Mouse (Mus musculus) stomach, postnatal 0 days (tissue): ENCODE measurements around the gene Patj. TPM values are rescaled to one million over a fixed set of nuclear protein-coding genes. Genes with fewer than 3 reads are reported as not detected.

Experiments
- ATAC-seq: fragments of 200-750 bp; cut with Nextera tagmentation; 2 replicates; pipeline ENCODE4 v1.8.0; 2017; ENCODE audit not compliant: low FRiP score, low TSS enrichment
- DNase-seq: peaks from one replicate; pipeline ENCODE4 v3.0.0-alpha.2; 2016; ENCODE audit warnings: low spot score
- H3K27ac ChIP-seq: fragments of 300-500 bp; sonication (generic); replicated peaks from 2 replicates; pipeline ENCODE4 v1.5.1; 2014; ENCODE audit warnings: mild to moderate bottlenecking, control low read depth
- H3K27me3 ChIP-seq: fragments of 300-500 bp; sonication (generic); 2 replicates; pipeline ENCODE4 v1.6.1; 2014; ENCODE audit warnings: low read length; ENCODE audit not compliant: control insufficient read depth, insufficient read depth
- H3K36me3 ChIP-seq: fragments of 300-500 bp; sonication (generic); 2 replicates; pipeline ENCODE4 v1.6.1; 2014; ENCODE audit warnings: low read length, mixed read lengths; ENCODE audit not compliant: control insufficient read depth, insufficient read depth
- H3K4me1 ChIP-seq: fragments of 300-500 bp; sonication (generic); replicated peaks from 2 replicates; pipeline ENCODE4 v1.6.1; 2014; ENCODE audit warnings: antibody characterized with exemption; ENCODE audit not compliant: control insufficient read depth, insufficient read depth
- H3K4me2 ChIP-seq: fragments of 300-500 bp; sonication (generic); replicated peaks from 2 replicates; pipeline ENCODE4 v1.6.1; 2014; ENCODE audit warnings: low read depth, mild to moderate bottlenecking, control low read depth, moderate library complexity
- H3K4me3 ChIP-seq: fragments of 300-500 bp; sonication (generic); 2 replicates; pipeline ENCODE4 v1.5.1; 2014; ENCODE audit warnings: low read depth, low read length, control low read depth
- H3K9ac ChIP-seq: fragments of 300-500 bp; sonication (generic); 2 replicates; pipeline ENCODE4 v1.6.1; 2014; ENCODE audit warnings: mild to moderate bottlenecking, low read length, control low read depth, mixed read lengths
- H3K9me3 ChIP-seq: fragments of 300-500 bp; sonication (generic); 2 replicates; pipeline ENCODE4 v1.6.1; 2016; ENCODE audit warnings: low read length; ENCODE audit not compliant: control insufficient read depth
- CTCF ChIP-seq: IDR thresholded peaks from 2 replicates; pipeline ENCODE4 v1.5.1; 2016; ENCODE audit warnings: antibody characterized with exemption, low read depth, mild to moderate bottlenecking, moderate library complexity
- EP300 ChIP-seq: optimal IDR thresholded peaks from 2 replicates; pipeline ENCODE3; 2016; ENCODE audit warnings: antibody characterized with exemption
- whole genome bisulfite sequencing: fragments of 180-500 bp; shearing (Covaris S2); extraction: QIAGEN DNeasy Blood & Tissue Kit; methylation state at CpG from one replicate; pipeline ENCODE4 v1.1.7; 2014; 5-methylcytosine and 5-hydroxymethylcytosine counted together
- polyA plus RNA-seq: library from polyadenylated mRNA; unstranded; fragments of >200 nt; fragmentation: Nextera tagmentation; extraction: Ambion mirVana; gene quantifications from 2 replicates; pipeline ENCODE4 v1.2.1, GENCODE M21; 2015

Patj gene
- polyA plus RNA-seq, 1 experiment from 2014 or later, result 6.2 TPM

DNA sequence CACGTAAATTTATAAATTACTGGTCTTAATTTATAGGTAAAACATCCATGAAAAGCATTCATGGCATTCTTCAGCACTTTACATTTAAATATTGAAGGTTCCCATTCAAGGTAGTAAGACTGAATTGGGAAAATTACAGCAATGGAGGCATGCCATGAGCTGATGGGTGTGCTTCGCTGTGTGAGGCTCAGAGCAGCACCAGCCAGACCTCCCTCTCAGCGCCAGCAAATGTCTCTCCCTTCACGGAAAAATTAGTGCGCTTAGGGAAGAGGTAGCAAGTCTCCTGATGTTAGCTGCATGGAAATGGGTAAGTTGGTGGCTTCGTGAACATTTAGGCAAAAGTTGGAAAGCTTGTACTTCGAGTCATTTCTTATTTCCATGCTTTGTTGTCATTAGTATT, 153.9 kb downstream of the Patj start:
- Histone ChIP-seq H3K4me2 (no peak overlapping the region), H3K36me3 (no peaks in the 10 kb centered on the region), H3K9me3 (no peaks in the 10 kb centered on the region), H3K27ac (no peak overlapping the region), H3K27me3 (no peaks in the 10 kb centered on the region), H3K4me3 (no peak overlapping the region), H3K9ac (no peak overlapping the region), H3K4me1 (no peaks in the 10 kb centered on the region)
- DNase-seq (no peak), ATAC-seq (no peak)
- TF ChIP-seq CTCF (no peak), EP300 (no peak)
- WGBS, result 85% methylated on average over 7 of the region's 7 CpGs

DNA sequence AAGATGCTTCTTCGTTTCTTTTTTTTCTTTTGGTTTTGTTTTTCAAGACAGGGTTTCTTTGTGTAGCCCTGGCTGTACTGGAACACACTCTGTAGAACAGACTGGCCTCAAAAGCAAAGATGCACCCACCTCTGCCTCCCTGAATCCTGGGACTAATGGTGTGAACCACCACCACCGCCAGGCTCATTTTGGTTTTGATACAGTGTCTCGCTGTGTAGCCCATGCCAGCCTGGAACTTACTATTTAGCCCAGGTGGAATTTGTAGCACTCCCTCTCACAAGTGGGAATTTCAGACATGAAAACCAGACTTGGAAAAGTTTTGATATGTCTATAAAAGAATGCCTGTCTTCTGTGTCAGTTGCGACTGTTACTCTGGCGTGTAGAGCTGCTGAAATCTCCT, 154.5 kb downstream of the Patj start:
- H3K36me3 ChIP-seq, result no peaks in the 10 kb centered on the region
- no peak overlapping the region for H3K27ac ChIP-seq
- H3K27me3 ChIP-seq, result no peaks in the 10 kb centered on the region
- no peak overlapping the region for H3K9ac ChIP-seq
- no peak for ATAC-seq
- H3K4me2 ChIP-seq, result no peak overlapping the region
- no peaks in the 10 kb centered on the region for H3K9me3 ChIP-seq
- H3K4me1 ChIP-seq, result no peaks in the 10 kb centered on the region
- no peak for DNase-seq
- TF ChIP-seq EP300 (no peak), CTCF (no peak)
- H3K4me3 ChIP-seq, result no peak overlapping the region
- 90% methylated on average over 5 of the region's 5 CpGs for WGBS

DNA sequence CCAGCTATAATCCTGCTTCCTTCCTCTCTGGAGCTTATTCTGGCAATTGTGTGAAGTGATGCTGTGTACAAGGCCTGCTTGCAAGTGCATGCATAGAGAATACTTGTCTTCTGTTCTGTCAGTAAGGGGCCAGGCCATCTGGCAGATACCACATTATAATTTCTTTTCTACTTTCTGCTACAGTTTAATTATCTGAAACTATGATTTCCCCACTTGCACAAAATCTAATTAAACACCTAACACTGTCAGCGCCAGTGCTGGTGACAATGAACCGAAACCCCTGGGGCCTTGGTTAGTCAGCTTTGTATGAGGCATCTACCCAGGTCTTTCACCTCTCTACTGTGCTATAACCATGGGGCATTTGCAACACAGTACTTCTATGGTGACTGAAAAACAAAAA, 160.1 kb downstream of the Patj start:
- Histone ChIP-seq H3K27me3 (no peaks in the 10 kb centered on the region), H3K27ac (no peak overlapping the region), H3K9me3 (no peaks in the 10 kb centered on the region), H3K4me1 (no peaks in the 10 kb centered on the region), H3K4me3 (no peak overlapping the region), H3K9ac (no peak overlapping the region), H3K4me2 (no peak overlapping the region), H3K36me3 (no peaks in the 10 kb centered on the region)
- ATAC-seq (no peak), DNase-seq (no peak)
- 95% methylated on average over 2 of the region's 2 CpGs for WGBS
- no peak for TF ChIP-seq EP300
- no peak for TF ChIP-seq CTCF

DNA sequence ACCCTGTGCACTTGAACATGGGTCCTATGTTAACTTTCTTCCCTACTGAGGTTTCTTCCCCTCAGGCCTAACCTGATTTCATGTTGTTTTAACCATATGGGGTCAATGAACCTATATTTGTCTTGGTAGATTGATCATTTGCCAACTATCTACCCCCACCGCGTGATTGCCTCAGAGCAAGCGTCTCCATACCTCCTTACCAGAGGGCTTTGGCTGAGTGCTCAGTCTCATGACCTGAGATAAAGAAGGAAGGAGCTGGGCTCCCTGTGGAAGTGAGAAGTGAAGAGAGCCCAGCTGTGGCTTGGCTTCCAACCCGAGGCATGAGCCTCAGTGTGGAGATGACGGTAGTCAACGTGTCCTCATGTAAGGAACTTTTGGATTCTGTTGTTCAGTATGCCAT, 160.9 kb downstream of the Patj start:
- Histone ChIP-seq H3K27ac (no peak overlapping the region), H3K36me3 (no peaks in the 10 kb centered on the region), H3K9ac (no peak overlapping the region), H3K27me3 (no peaks in the 10 kb centered on the region), H3K9me3 (no peaks in the 10 kb centered on the region), H3K4me1 (no peaks in the 10 kb centered on the region), H3K4me2 (no peak overlapping the region), H3K4me3 (no peak overlapping the region)
- 87% methylated on average over 6 of the region's 6 CpGs for WGBS
- no peak for ATAC-seq
- TF ChIP-seq EP300, result no peak
- no peak for TF ChIP-seq CTCF
- no peak for DNase-seq

DNA sequence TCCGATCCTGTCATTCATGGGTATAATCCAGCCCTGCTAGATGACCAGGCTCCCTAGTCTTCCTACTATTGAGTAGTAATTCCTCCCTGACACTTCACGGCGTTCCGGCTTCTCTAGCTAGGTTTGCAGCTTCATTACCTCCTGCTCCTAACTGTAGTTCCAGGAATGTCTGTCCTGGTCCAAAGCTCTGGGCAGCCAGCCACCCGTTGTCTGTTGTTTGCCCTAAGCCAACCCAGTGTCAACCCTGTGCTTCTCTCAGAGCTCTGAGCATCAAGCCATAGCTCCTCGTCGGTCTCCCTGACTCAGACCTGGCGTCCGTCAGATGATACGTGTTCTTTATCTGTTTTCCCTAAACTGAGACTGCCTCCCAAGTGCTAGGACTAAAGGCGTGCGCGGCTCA, 161.6 kb downstream of the Patj start:
- Histone ChIP-seq H3K4me2 (no peak overlapping the region), H3K9me3 (no peaks in the 10 kb centered on the region), H3K4me3 (no peak overlapping the region), H3K27ac (0 out of 2 replicates have a peak overlapping the region, but pooled peaks have one; percentile 4), H3K9ac (no peak overlapping the region), H3K4me1 (no peaks in the 10 kb centered on the region), H3K36me3 (no peaks in the 10 kb centered on the region), H3K27me3 (no peaks in the 10 kb centered on the region)
- no peak for ATAC-seq
- no peak for TF ChIP-seq CTCF
- TF ChIP-seq EP300, result no peak
- WGBS, result 80% methylated on average over 13 of the region's 13 CpGs
- DNase-seq, result no peak

DNA sequence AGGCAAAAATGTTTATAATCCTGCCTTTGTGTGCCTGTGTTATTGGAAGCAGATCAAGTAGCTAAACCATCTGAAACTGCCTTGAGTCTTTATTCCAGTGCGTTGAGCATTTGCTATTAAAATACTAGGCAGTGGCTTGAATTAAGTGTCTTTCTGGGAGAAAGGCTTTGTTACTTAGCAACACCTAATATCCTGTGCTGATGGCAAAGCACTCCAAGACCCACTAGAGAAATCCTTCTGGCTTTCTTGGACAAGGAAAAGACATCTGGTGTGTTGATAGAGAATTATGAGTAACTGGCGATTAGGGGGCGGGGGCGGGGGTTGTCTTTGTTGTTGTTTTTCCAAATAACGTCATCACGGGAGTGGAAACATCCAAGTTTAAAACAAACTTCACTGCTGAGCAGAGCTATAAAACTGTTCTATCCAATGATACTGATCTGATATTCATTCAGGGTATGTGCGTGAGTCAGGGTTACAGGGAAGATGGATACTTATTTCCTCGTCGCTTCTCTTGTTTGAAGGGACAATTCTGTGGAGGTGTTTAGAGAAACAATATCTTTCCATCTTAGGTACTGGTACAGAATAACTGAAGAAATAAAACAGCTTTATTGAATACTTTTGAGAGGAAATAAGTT, 164.7 kb downstream of the Patj start:
- 68% methylated on average over 9 of the region's 9 CpGs for WGBS
- Histone ChIP-seq H3K9ac (no peak overlapping the region), H3K4me1 (no peaks in the 10 kb centered on the region), H3K9me3 (no peaks in the 10 kb centered on the region), H3K27ac (no peak overlapping the region), H3K4me3 (no peak overlapping the region), H3K27me3 (no peaks in the 10 kb centered on the region), H3K36me3 (no peaks in the 10 kb centered on the region), H3K4me2 (no peak overlapping the region)
- DNase-seq (no peak), ATAC-seq (no peak)
- TF ChIP-seq EP300 (no peak), CTCF (no peak)
